Mouse (Mus musculus) adrenal gland, postnatal 25 days (tissue): Measurements from ENCODE around the gene AL731706.2. TPM values are rescaled to one million over a fixed set of nuclear protein-coding genes. Genes with fewer than 3 reads are reported as not detected.

Experiments
- total RNA-seq: library from RNA; stranded (reverse); gene quantifications from 2 replicates; pipeline ENCODE4 v1.2.3, GENCODE M21; 2021

The AL731706.2 gene
- total RNA-seq, 1 experiment from 2014 or later, result 20.4 TPM

Other genes starting within 250 kb of the AL731706.2 start
- gene Snap25, start 172.2 kb downstream of the AL731706.2 start, total RNA-seq, result 26.9 and 35.6 TPM in 2 replicates
- gene Slx4ip, start 5.5 kb upstream of the AL731706.2 start, total RNA-seq, result 7.7 and 8.5 TPM in 2 replicates
- 19.4 and 21.0 TPM in 2 replicates for gene AL731706.1, start 5.7 kb upstream of the AL731706.2 start, total RNA-seq
- 18.8 TPM in 2 replicates for gene Mkks, start 5.7 kb upstream of the AL731706.2 start, total RNA-seq
- gene Jag1, start 231.0 kb upstream of the AL731706.2 start, total RNA-seq, result 12.1 and 14.9 TPM in 2 replicates